Mouse (Mus musculus) cerebellum, postnatal 25 days (tissue): ENCODE measurements around the gene Bdkrb2.
A peak's percentile ranks its signal among the peaks of the same experiment; 100 is the strongest.

Experiments used
- DNase-seq, 2 experiments: peaks; one replicate each; pipeline ENCODE4 v3.0.0; 2021; ENCODE audit warnings: mixed read lengths in 2 of 2

Gene Bdkrb2

GRCm38 (mm10) chr12:105547151-105547550 is 15.9 kb upstream of the Bdkrb2 start:
- no peak for DNase-seq

GRCm38 (mm10) chr12:105548001-105548400 is 15.0 kb upstream of the Bdkrb2 start:
- DNase-seq = no peak

- no peak for DNase-seq
Observed at GRCm38 (mm10) chr12:105548881-105549280, 14.1 kb upstream of the Bdkrb2 start.

GRCm38 (mm10) chr12:105549835-105550802 is 12.9 kb upstream of the Bdkrb2 start:
- no peak for DNase-seq

GRCm38 (mm10) chr12:105551551-105551989 is 11.5 kb upstream of the Bdkrb2 start:
- DNase-seq = peak; percentile 70 to 74

- DNase-seq = no peak
Observed at GRCm38 (mm10) chr12:105554151-105554772, 8.8 kb upstream of the Bdkrb2 start.

GRCm38 (mm10) chr12:105555172-105555571 is 7.9 kb upstream of the Bdkrb2 start:
- DNase-seq = no peak

- peak in 1 of 2 experiments; percentile 25 for DNase-seq
Observed at GRCm38 (mm10) chr12:105557250-105557925, 5.6 kb upstream of the Bdkrb2 start.

GRCm38 (mm10) chr12:105561007-105561534 is 2.0 kb upstream of the Bdkrb2 start:
- DNase-seq = no peak

GRCm38 (mm10) chr12:105562056-105562820 is 788 bp upstream of the Bdkrb2 start:
- no peak for DNase-seq

- DNase-seq = peak in 1 of 2 experiments; percentile 36
Observed at GRCm38 (mm10) chr12:105563726-105564275, 775 bp downstream of the Bdkrb2 start.

GRCm38 (mm10) chr12:105565221-105565620 is 2.2 kb downstream of the Bdkrb2 start:
- DNase-seq = no peak

GRCm38 (mm10) chr12:105571867-105572266 is 8.8 kb downstream of the Bdkrb2 start:
- no peak for DNase-seq

GRCm38 (mm10) chr12:105572622-105573021 is 9.6 kb downstream of the Bdkrb2 start:
- DNase-seq = no peak

- DNase-seq = no peak
Observed at GRCm38 (mm10) chr12:105574356-105574755, 11.3 kb downstream of the Bdkrb2 start.

GRCm38 (mm10) chr12:105580490-105580889 is 17.5 kb downstream of the Bdkrb2 start:
- no peak for DNase-seq

- no peak for DNase-seq
Observed at GRCm38 (mm10) chr12:105582486-105582885, 19.5 kb downstream of the Bdkrb2 start.

GRCm38 (mm10) chr12:105583484-105583883 is 20.5 kb downstream of the Bdkrb2 start:
- DNase-seq = no peak

GRCm38 (mm10) chr12:105584851-105585250 is 21.8 kb downstream of the Bdkrb2 start:
- peak; percentile 77 to 86 for DNase-seq

- no peak for DNase-seq
Observed at GRCm38 (mm10) chr12:105587526-105587925, 24.5 kb downstream of the Bdkrb2 start.

- peak; percentile 71 to 73 for DNase-seq
Observed at GRCm38 (mm10) chr12:105590786-105591185, 27.8 kb downstream of the Bdkrb2 start.

GRCm38 (mm10) chr12:105592361-105592761 is 29.3 kb downstream of the Bdkrb2 start:
- peak; percentile 70 to 76 for DNase-seq
